Mouse (Mus musculus) liver, adult 2 months (tissue): ENCODE results near the gene C1qtnf2.

ENCODE experiments used
- CTCF ChIP-seq: fragments of 200-500 bp; IDR thresholded peaks from 2 replicates; pipeline ENCODE4 v1.5.1; 2011; ENCODE audit warnings: low read depth, low read length, control low read depth
- POLR2A ChIP-seq: fragments of 200-500 bp; IDR thresholded peaks from 2 replicates; pipeline ENCODE4 v1.6.1; 2011; ENCODE audit warnings: low read length, control low read depth; ENCODE audit not compliant: insufficient read depth; ENCODE audit errors: extremely low read depth

DNA sequence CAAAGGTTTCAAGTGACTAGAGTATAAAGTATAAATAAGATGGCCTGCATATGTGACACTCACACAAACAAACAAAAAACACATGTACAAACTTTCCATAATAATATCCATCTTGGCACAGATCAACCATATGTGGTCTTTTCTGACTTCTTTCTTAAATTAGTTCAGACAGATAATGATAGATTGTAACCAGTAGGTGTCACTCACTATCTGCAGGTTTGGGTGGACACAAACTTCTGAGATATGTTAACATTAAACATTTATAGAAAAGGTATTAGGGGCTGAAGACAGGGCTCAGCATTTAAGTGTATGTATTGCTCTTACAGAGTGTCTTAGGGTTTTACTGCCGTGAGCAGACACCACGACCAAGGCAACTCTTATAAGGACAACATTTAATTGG, 21.8 kb upstream of the C1qtnf2 start:
- TF ChIP-seq CTCF (no peak), POLR2A (no peak)
